Mouse (Mus musculus) urinary bladder, postnatal 25 days (tissue): ENCODE measurements around the gene Doc2g.

ENCODE experiments used
- DNase-seq: peaks from one replicate; pipeline ENCODE4 v3.0.0; 2022; ENCODE audit warnings: low spot score

Doc2g gene

DNA sequence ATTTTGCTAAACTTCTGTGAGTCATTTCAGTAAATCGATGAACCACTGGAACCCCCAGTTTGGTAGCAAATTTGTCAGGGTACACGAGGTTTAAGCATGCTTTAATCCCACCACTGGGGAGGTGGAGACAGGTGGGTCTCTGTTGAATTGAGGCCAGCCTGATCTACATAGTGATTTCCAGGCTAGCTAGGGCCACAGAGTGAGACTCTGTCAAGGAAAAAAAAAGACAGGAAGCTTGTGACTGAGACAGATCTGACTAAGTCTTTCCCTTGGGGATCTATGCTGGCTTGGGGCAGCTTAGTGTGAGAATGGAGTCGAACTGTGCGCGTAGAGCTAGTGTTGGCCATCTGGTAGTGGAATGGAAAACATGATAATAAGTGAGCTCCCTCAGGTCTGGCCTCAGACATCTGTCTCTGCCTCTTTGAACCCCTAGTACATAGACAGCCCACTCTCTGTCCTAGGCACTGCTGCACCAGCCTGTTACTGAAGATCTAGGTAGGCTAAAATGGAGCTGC, 49.5 kb downstream of the Doc2g start:
- no peak for DNase-seq

DNA sequence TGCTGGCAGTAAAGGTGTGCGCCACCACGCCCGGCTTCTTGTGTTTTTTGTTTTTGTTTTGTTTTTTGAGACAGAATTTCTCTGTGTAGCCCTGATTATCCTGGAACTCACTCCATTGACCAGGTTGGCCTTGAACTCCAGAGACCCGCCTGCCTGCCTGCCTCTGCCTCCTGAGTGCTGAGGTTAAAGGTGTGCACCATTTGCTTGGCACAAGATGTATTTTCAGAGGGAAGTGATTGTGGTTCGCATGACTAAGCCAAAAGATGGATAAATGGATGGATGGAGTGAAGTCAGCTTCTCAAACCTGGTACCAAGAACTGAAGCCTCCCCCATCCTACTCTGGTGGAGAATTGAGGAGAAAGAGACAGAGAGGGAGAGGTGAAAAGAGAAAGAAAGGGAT, 51.5 kb downstream of the Doc2g start:
- no peak for DNase-seq

DNA sequence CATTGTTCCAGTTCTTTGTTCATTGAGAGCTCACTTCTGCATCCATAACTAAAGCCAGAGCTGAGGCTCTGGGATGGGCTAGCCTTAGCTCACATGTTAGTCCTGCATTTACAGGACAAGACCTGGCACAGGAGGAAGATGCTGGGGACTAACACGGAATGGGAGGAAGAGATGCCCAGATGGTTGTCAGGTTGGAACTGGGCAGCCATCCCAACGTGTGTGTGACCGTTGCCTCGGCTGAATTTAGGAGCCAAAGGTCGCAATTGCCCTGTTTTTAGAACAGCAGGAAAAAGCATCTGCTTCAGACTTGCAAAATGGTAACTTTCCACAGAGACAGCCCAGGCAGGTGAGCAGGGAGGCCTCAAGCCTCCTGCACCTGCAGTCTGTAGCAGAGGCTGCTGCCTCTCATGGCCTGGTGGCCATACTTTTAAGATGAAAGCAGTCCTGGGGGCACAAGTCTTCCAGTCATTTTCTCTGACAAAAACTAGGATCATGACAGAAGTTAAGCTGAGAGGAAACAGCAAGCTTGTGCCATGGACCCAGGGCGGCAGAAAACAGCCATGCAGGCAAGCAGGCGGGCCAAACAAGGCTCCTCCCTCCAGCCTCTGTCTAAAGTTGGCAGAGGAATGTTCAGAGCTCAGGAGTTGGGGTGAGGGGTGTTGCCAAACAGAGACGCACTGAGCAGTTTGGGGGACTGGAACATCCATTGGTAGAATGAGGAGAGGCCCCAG, 52.3 kb downstream of the Doc2g start:
- DNase-seq = no peak

DNA sequence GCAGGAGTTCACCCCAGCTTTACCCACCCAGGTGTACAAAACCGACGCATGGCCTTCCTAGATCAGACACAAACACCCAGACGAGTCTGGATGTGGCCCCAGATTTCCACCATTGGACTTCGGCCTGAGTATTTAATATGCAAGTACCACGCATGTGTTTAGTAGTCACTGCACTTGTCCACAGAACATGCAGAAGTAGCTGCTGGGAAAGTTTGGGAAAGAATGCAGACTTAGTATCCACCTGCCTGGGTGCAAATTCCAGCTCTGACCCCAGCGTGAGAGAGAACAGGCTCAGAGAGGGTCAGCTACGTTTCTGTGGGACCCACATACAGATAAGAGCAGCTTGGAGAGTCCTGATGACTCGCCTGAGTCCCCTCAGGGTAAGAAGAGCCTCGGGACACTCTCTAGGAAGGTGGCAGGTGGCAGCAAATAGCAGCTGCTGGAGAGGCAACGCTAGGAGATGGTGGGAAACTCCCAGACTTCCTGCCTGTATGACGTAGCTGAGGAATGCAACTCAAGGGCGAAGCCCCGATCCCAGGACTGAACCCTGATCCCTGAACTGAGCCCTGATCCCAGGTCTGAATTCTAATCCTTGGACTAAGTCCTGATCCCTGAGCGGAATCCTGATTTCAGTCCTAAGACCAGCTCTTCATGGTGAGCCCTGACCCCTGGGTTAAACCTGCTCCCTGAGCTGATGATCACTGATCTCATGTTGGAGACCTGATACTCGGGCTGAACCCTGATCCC, 53.0 kb downstream of the Doc2g start:
- DNase-seq = no peak
